In genomic region chr1:181888801-181889200, GRCm38 (mm10) we compare ENCODE assay signal across 8 mouse cellular contexts. TPM values are rescaled to one million over a fixed set of nuclear protein-coding genes. Genes with fewer than 3 reads are reported as not detected.
DNase-seq lines count a peak whose midpoint lies in the region; ATAC-seq and TF ChIP-seq lines count a peak whose summit lies in the region.

No protein-coding gene starts in this region.

- no peak for TF ChIP-seq EP300 in lung, postnatal 0 days (IDR thresholded peaks at IDR 0.05)

- peak; percentile 67 for ATAC-seq in hindbrain, embryonic 12.5 days (ENCODE audit: low FRiP score)
- ATAC-seq in lung, postnatal 0 days = peak; percentile 84

- peak; percentile 33 for DNase-seq in MEL-GATA-1-ER (ENCODE audit: extremely low read depth, low read depth)
- peak; percentile 88 for DNase-seq in cerebellum, adult 9-10 months
- peak; percentile 47 to 89 for DNase-seq in frontal cortex, postnatal 10 days (ENCODE audit: low spot score in 2 of 2)
- DNase-seq in layer of hippocampus, postnatal 10 days (ENCODE audit: low spot score in 2 of 2) = peak; percentile 97 to 98
- DNase-seq in lung, postnatal 0 days (ENCODE audit: low spot score) = peak; percentile 86
- peak; percentile 97 for DNase-seq in ovary, postnatal 14 days (ENCODE audit: low spot score)
- peak; percentile 73 to 91 for DNase-seq in thymus, postnatal 10 days (ENCODE audit: low spot score in 2 of 2)

- no peak overlapping the region for H3K27ac ChIP-seq in hindbrain, embryonic 12.5 days
- no peak overlapping the region for H3K27ac ChIP-seq in lung, postnatal 0 days (ENCODE audit: low read length)

- H3K27me3 ChIP-seq in hindbrain, embryonic 12.5 days = no peaks in the 10 kb centered on the region; the same call in 1 of the 2 replicates
- H3K27me3 ChIP-seq in lung, postnatal 0 days (replicated peaks; ENCODE audit: insufficient read depth, low read length) = no peaks in the 10 kb centered on the region

- H3K9ac ChIP-seq in hindbrain, embryonic 12.5 days = no peak overlapping the region
- H3K9ac ChIP-seq in lung, postnatal 0 days (replicated peaks; ENCODE audit: low read depth) = no peak overlapping the region

- no peak overlapping the region for H3K4me2 ChIP-seq in hindbrain, embryonic 12.5 days (replicated peaks)
- no peak overlapping the region for H3K4me2 ChIP-seq in lung, postnatal 0 days (replicated peaks; ENCODE audit: low read depth, low read length)

- H3K36me3 ChIP-seq in hindbrain, embryonic 12.5 days = no peaks in the 10 kb centered on the region
- H3K36me3 ChIP-seq in lung, postnatal 0 days (ENCODE audit: insufficient read depth, low read length) = no peaks in the 10 kb centered on the region

- 7% methylated on average over 11 of the region's 11 CpGs for WGBS in hindbrain, embryonic 12.5 days
- 3% methylated on average over 11 of the region's 11 CpGs for WGBS in lung, postnatal 0 days

- H3K4me1 ChIP-seq in hindbrain, embryonic 12.5 days = 0 out of 2 replicates have a peak, but pooled peaks cover 8% of the 10 kb centered on the region
- no peaks in the 10 kb centered on the region for H3K4me1 ChIP-seq in lung, postnatal 0 days (ENCODE audit: insufficient read depth, low read depth, low read length)

- H3K4me3 ChIP-seq in hindbrain, embryonic 12.5 days = no peak overlapping the region
- no peak overlapping the region for H3K4me3 ChIP-seq in lung, postnatal 0 days (ENCODE audit: low read depth, low read length)

- TF ChIP-seq CTCF in lung, postnatal 0 days (IDR thresholded peaks at IDR 0.05) = peak; percentile 100

- no peaks in the 10 kb centered on the region for H3K9me3 ChIP-seq in hindbrain, embryonic 12.5 days (replicated peaks)
- H3K9me3 ChIP-seq in lung, postnatal 0 days (ENCODE audit: low read length) = no peaks in the 10 kb centered on the region

RNA-seq across cellular contexts. Expression of gene Lbr, which starts 46.0 kb away (rescaled TPM):
- polyA plus RNA-seq in hindbrain, embryonic 12.5 days (2016; fragmentation: Nextera tagmentation; extraction: Ambion mirVana) = 95.2 and 98.0 TPM in 2 replicates
- 10 to 100 TPM; 15.0 to 17.8 TPM for total RNA-seq in layer of hippocampus, postnatal 10 days (2021)
- polyA plus RNA-seq in lung, postnatal 0 days (2015; fragmentation: Nextera tagmentation; extraction: Ambion mirVana) = 51.7 and 54.3 TPM in 2 replicates

Comparison
In these comparisons a context has a peak if more than half of its experiments do, and no peak if none do; other contexts are left out.
1. DNase-seq: peak in every context shown above with its lines; median percentile 98 in layer of hippocampus, postnatal 10 days; 97 in ovary, postnatal 14 days; 88 in cerebellum, adult 9-10 months; 86 in lung, postnatal 0 days; 82 in thymus, postnatal 10 days; 68 in frontal cortex, postnatal 10 days; 33 in MEL-GATA-1-ER.